Mouse (Mus musculus): Measurements from ENCODE around the gene Six1. TPM values are rescaled to one million over a fixed set of nuclear protein-coding genes. Genes with fewer than 3 reads are reported as not detected.

Six1 gene
- total RNA-seq, 1 experiment, result 2.9 TPM

GRCm38 (mm10) chr12:73034901-73035895 lies 18.5 kb downstream of the Six1 start:
- TF ChIP-seq MAFK (IDR thresholded peaks at IDR 0.05; ENCODE audit: insufficient read depth, low read depth, low read length) (no peak), ZC3H11A (IDR thresholded peaks at IDR 0.05; ENCODE audit: borderline replicate concordance, low read depth, low read length) (no peak), ZNF384 (IDR thresholded peaks at IDR 0.05; ENCODE audit: low read depth, low read length) (no peak), CHD2 (IDR thresholded peaks at IDR 0.05; ENCODE audit: low read depth, low read length) (no peak), HCFC1 (IDR thresholded peaks at IDR 0.05; ENCODE audit: borderline replicate concordance, insufficient read depth, low read length) (no peak)
- no peak for DNase-seq (ENCODE audit: low read depth, low spot score)
- H3K27ac ChIP-seq (ENCODE audit: insufficient read depth, low read depth, low read length, poor library complexity, severe bottlenecking), result no peak overlapping the region

DNA sequence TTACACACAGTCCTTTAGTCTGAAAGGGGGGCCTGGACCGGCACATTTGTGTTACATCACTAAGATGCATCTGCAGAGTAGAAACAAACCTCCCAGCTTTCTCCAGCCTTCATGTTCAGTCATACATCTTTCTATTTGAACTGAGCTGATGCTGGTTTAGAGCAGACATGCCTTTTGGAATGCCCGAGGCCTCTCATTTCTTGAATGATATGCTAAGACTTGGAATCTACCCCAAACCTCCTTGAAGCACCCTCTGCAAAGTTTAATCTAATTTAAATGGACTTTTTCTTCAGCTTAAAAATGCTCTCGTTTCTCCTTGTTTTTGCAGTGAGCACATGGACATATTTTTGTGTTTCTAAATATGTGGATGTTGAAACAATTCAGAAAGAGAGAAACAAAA lies 21.0 kb downstream of the Six1 start:
- Histone ChIP-seq H3K4me3 (ENCODE audit: insufficient read depth in 1 of 2, low read depth in 1 of 2, low read length in 2 of 2, poor library complexity in 1 of 2, severe bottlenecking in 1 of 2) (no peak overlapping the region), H3K4me1 (ENCODE audit: control insufficient read depth in 2 of 2, insufficient read depth in 2 of 2, low read length in 2 of 2, poor library complexity in 1 of 2) (0 out of 4 replicates have a peak, but pooled peaks cover 0 to 4% of the 10 kb centered on the region in 2 experiments), H3K9me3 (ENCODE audit: control insufficient read depth, insufficient read depth, low read depth, low read length) (no peaks in the 10 kb centered on the region), H3K9ac (ENCODE audit: insufficient read depth, low read depth, low read length, poor library complexity, severe bottlenecking) (no peak overlapping the region), H3K36me3 (ENCODE audit: control insufficient read depth, insufficient read depth, low read length, poor library complexity, severe bottlenecking) (no peaks in the 10 kb centered on the region), H3K27ac (ENCODE audit: insufficient read depth, low read depth, low read length, poor library complexity, severe bottlenecking) (no peak overlapping the region)
- DNase-seq (ENCODE audit: low read depth, low spot score), result no peak
- TF ChIP-seq ZC3H11A (IDR thresholded peaks at IDR 0.05; ENCODE audit: borderline replicate concordance, low read depth, low read length), result no peak
- TF ChIP-seq CHD2 (IDR thresholded peaks at IDR 0.05; ENCODE audit: low read depth, low read length), result no peak
- TF ChIP-seq HCFC1 (IDR thresholded peaks at IDR 0.05; ENCODE audit: borderline replicate concordance, insufficient read depth, low read length), result no peak
- no peak for TF ChIP-seq MAFK (IDR thresholded peaks at IDR 0.05; ENCODE audit: insufficient read depth, low read depth, low read length)
- in situ Hi-C loops (cut with MboI; ENCODE audit: low sequenced_read_pairs in 2 of 2, unreplicated experiment in 2 of 2), result loop anchor here (25.0 kb wide), 2 partner anchors 430 to 505 kb away; partner anchors contain the start of gene Tmem30b (in 2 of the 2)

More at GRCm38 (mm10) chr12:73034901-73035895, 18.5 kb downstream of the Six1 start:
- Histone ChIP-seq H3K4me1 (ENCODE audit: control insufficient read depth in 2 of 2, insufficient read depth in 2 of 2, low read length in 2 of 2, poor library complexity in 1 of 2) (peaks cover 0 to 14% of the 10 kb centered on the region in 2 experiments; a peak in 2 of 4 replicates), H3K36me3 (ENCODE audit: control insufficient read depth, insufficient read depth, low read length, poor library complexity, severe bottlenecking) (no peaks in the 10 kb centered on the region), H3K9me3 (ENCODE audit: control insufficient read depth, insufficient read depth, low read depth, low read length) (no peaks in the 10 kb centered on the region), H3K9ac (ENCODE audit: insufficient read depth, low read depth, low read length, poor library complexity, severe bottlenecking) (peak overlapping the region; percentile 24), H3K4me3 (ENCODE audit: insufficient read depth in 1 of 2, low read depth in 1 of 2, low read length in 2 of 2, poor library complexity in 1 of 2, severe bottlenecking in 1 of 2) (peak overlapping the region; percentile 6 to 14)
- in situ Hi-C loops (cut with MboI; ENCODE audit: low sequenced_read_pairs in 2 of 2, unreplicated experiment in 2 of 2), result loop anchor here (25.0 kb wide), 2 partner anchors 427 to 502 kb away; partner anchors contain the start of gene Tmem30b (in 2 of the 2)

GRCm38 (mm10) chr12:73031315-73031714 lies 22.4 kb downstream of the Six1 start:
- Histone ChIP-seq H3K9ac (ENCODE audit: insufficient read depth, low read depth, low read length, poor library complexity, severe bottlenecking) (no peak overlapping the region), H3K4me1 (ENCODE audit: control insufficient read depth in 2 of 2, insufficient read depth in 2 of 2, low read length in 2 of 2, poor library complexity in 1 of 2) (0 out of 4 replicates have a peak, but pooled peaks cover 0 to 4% of the 10 kb centered on the region in 2 experiments), H3K9me3 (ENCODE audit: control insufficient read depth, insufficient read depth, low read depth, low read length) (no peaks in the 10 kb centered on the region), H3K4me3 (ENCODE audit: insufficient read depth in 1 of 2, low read depth in 1 of 2, low read length in 2 of 2, poor library complexity in 1 of 2, severe bottlenecking in 1 of 2) (no peak overlapping the region), H3K36me3 (ENCODE audit: control insufficient read depth, insufficient read depth, low read length, poor library complexity, severe bottlenecking) (no peaks in the 10 kb centered on the region), H3K27ac (ENCODE audit: insufficient read depth, low read depth, low read length, poor library complexity, severe bottlenecking) (no peak overlapping the region)
- TF ChIP-seq MAFK (IDR thresholded peaks at IDR 0.05; ENCODE audit: insufficient read depth, low read depth, low read length) (no peak), ZC3H11A (IDR thresholded peaks at IDR 0.05; ENCODE audit: borderline replicate concordance, low read depth, low read length) (no peak), ZNF384 (IDR thresholded peaks at IDR 0.05; ENCODE audit: low read depth, low read length) (no peak), CHD2 (IDR thresholded peaks at IDR 0.05; ENCODE audit: low read depth, low read length) (no peak), HCFC1 (IDR thresholded peaks at IDR 0.05; ENCODE audit: borderline replicate concordance, insufficient read depth, low read length) (no peak)
- in situ Hi-C loops (cut with MboI; ENCODE audit: low sequenced_read_pairs in 2 of 2, unreplicated experiment in 2 of 2), result loop anchor here (25.0 kb wide), 2 partner anchors 431 to 506 kb away; partner anchors contain the start of gene Tmem30b (in 2 of the 2)
- DNase-seq (ENCODE audit: low read depth, low spot score), result no peak

DNA sequence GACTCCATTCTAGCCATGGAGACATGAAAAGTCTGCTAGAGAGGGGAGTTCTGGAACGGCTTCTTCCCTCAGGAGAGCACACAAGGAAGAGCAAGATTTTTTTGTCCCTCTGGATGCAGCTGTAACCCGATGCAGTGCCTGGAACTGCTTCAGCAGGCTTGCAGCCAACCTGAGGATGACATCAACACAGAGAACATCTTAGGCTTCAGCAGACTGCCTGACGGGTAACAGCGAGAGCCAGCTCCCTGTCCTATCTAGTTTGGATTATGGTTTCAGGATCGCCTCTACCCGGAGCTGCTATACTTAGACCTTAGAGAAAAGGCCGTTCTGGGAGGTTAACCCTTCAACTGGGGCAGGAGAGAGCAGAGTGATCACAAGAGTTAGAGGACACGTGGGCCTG lies 28.2 kb downstream of the Six1 start:
- DNase-seq (ENCODE audit: low read depth, low spot score), result no peak
- TF ChIP-seq CHD2 (IDR thresholded peaks at IDR 0.05; ENCODE audit: low read depth, low read length) (no peak), HCFC1 (IDR thresholded peaks at IDR 0.05; ENCODE audit: borderline replicate concordance, insufficient read depth, low read length) (no peak), ZNF384 (IDR thresholded peaks at IDR 0.05; ENCODE audit: low read depth, low read length) (no peak), ZC3H11A (IDR thresholded peaks at IDR 0.05; ENCODE audit: borderline replicate concordance, low read depth, low read length) (no peak), MAFK (IDR thresholded peaks at IDR 0.05; ENCODE audit: insufficient read depth, low read depth, low read length) (no peak)
- Histone ChIP-seq H3K27ac (ENCODE audit: insufficient read depth, low read depth, low read length, poor library complexity, severe bottlenecking) (no peak overlapping the region), H3K36me3 (ENCODE audit: control insufficient read depth, insufficient read depth, low read length, poor library complexity, severe bottlenecking) (no peaks in the 10 kb centered on the region), H3K4me1 (ENCODE audit: control insufficient read depth in 2 of 2, insufficient read depth in 2 of 2, low read length in 2 of 2, poor library complexity in 1 of 2) (no peaks in the 10 kb centered on the region), H3K9ac (ENCODE audit: insufficient read depth, low read depth, low read length, poor library complexity, severe bottlenecking) (no peak overlapping the region), H3K9me3 (ENCODE audit: control insufficient read depth, insufficient read depth, low read depth, low read length) (no peaks in the 10 kb centered on the region), H3K4me3 (ENCODE audit: insufficient read depth in 1 of 2, low read depth in 1 of 2, low read length in 2 of 2, poor library complexity in 1 of 2, severe bottlenecking in 1 of 2) (no peak overlapping the region)
- in situ Hi-C loops (cut with MboI; ENCODE audit: low sequenced_read_pairs in 2 of 2, unreplicated experiment in 2 of 2), result loop anchor here (10.0 to 25.0 kb wide), 3 partner anchors 429 to 512 kb away; partner anchors contain the start of gene Tmem30b (in 2 of the 2)

Data from ES-E14 (cell line).